Mouse (Mus musculus) G1E (cell line): ENCODE measurements around the gene Csad. TPM values are rescaled to one million over a fixed set of nuclear protein-coding genes. Genes with fewer than 3 reads are reported as not detected.

ENCODE experiments used
- ATAC-seq: 2 replicates; pipeline ENCODE4 v1.8.0; 2016; ENCODE audit warnings: mild to moderate bottlenecking; ENCODE audit not compliant: insufficient number of reproducible peaks, poor library complexity, low FRiP score, severe bottlenecking; ENCODE audit errors: extremely low read depth
- DNase-seq: peaks from one replicate; pipeline ENCODE4 v3.0.0; 2012; ENCODE audit warnings: low spot score
- H3K27me3 ChIP-seq: 2 replicates; pipeline ENCODE4 v1.6.1; 2012; ENCODE audit warnings: mild to moderate bottlenecking, low read length, inconsistent platforms; ENCODE audit not compliant: insufficient read depth
- H3K36me3 ChIP-seq: replicated peaks from 2 replicates; pipeline ENCODE3; 2012; ENCODE audit warnings: mild to moderate bottlenecking, inconsistent platforms
- H3K4me1 ChIP-seq: 2 replicates; pipeline ENCODE4 v1.6.1; 2012; ENCODE audit warnings: low read depth, low read length, inconsistent platforms, mixed read lengths; ENCODE audit not compliant: insufficient read depth
- H3K4me3 ChIP-seq: 2 replicates; pipeline ENCODE4 v1.5.1; 2012; ENCODE audit warnings: low read depth, mild to moderate bottlenecking, inconsistent platforms, low read length, moderate library complexity, mixed read lengths
- H3K9me3 ChIP-seq: replicated peaks from 2 replicates; pipeline ENCODE4 v1.6.1; 2012; ENCODE audit warnings: inconsistent platforms
- CTCF ChIP-seq: IDR thresholded peaks from 2 replicates; pipeline ENCODE4 v1.5.1; 2012; ENCODE audit warnings: low read depth, low read length, inconsistent platforms, mixed read lengths
- GATA1 ChIP-seq: IDR thresholded peaks from 2 replicates; pipeline ENCODE4 v1.6.1; 2012; ENCODE audit warnings: borderline replicate concordance, low read length, inconsistent platforms, mixed read lengths
- GATA2 ChIP-seq: IDR thresholded peaks from 2 replicates; pipeline ENCODE4 v1.6.1; 2012; ENCODE audit warnings: low read depth, low read length, inconsistent platforms, borderline replicate concordance
- POLR2AphosphoS5 ChIP-seq: IDR thresholded peaks from 2 replicates; pipeline ENCODE4 v1.6.1; 2012; ENCODE audit warnings: low read depth, low read length, inconsistent platforms; ENCODE audit not compliant: insufficient replicate concordance
- TAL1 ChIP-seq: conservative IDR thresholded peaks from 2 replicates; pipeline ENCODE4 v1.6.1; 2012; ENCODE audit warnings: low read depth, low read length, inconsistent platforms, mixed read lengths
- polyA plus RNA-seq: library from polyadenylated mRNA; stranded (reverse); fragments of >175 nt; gene quantifications from 2 replicates; pipeline ENCODE4 v1.2.3, GENCODE M21; 2012
- total RNA-seq, 2 experiments: library from RNA; stranded (forward) in 1 of 2; stranded (reverse) in 1 of 2; fragments of 200-1000 nt in 1 of 2; fragments of >200 nt in 1 of 2; fragmentation: Nextera tagmentation in 1 of 2; gene quantifications; 2 replicates each; pipeline ENCODE4 v1.2.3; 2014 to 2017

The Csad gene
- total and polyA plus RNA-seq, 3 experiments = 3.1 to 11.9 (median 4.2) TPM

DNA sequence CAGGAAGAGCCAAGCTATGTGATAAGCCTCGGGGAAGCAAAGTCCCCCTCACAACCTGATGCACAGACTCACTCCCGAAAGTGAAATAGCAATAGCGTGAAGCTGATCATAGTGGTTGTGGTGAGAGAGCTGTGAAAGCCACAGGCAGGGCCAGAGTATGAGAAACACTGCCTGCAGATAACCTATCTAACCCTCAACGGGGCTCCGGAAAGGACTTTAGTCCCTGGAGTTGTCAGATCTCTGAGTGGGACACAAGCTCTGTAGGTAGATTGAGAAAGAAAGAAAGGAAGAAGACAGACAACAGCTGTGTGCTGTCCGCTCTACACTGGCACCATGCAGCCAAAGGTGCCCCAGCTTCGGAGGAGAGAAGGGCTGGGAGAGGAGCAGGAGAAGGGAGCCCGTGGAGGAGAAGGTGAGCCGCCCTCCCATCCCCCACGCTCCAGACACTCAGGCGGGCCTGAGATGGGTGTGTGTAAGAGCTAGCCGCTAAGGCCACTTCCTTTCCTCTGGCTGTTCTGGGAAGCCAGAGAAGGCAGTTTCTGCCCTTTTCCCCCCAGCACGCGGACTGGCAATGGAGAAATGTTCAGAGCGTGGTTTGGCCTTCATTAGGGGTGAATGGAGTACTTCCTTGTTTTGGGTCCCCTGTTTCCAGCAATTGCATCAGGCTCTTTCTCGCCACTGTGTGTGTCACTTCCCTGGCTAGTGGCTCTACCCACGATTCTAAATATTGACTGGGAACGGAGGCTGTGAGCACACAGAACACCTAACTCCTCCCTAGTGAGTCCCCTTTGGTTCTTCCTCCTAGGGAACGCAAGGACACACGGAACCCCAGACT, 54.0 kb downstream of the Csad start, which contains the start of gene Soat2:
TSS of gene Soat2 (plus strand) at position 226 of the 835 bp plus-strand sequence.
- H3K9me3 ChIP-seq = no peaks in the 10 kb centered on the region
- peaks cover 54% of the 10 kb centered on the region for H3K4me1 ChIP-seq
- DNase-seq (peak; percentile 54), ATAC-seq (peak; percentile 58)
- H3K27me3 ChIP-seq = peaks cover 8% of the 10 kb centered on the region
- peak within 1 kb of the TSS; percentile 67 for H3K4me3 ChIP-seq
- H3K36me3 ChIP-seq = peaks cover 25% of the 10 kb centered on the region
- TF ChIP-seq TAL1 (no peak), CTCF (no peak), GATA1 (no peak), GATA2 (no peak), POLR2AphosphoS5 (no peak)

- H3K36me3 ChIP-seq = peaks cover 20% of the 10 kb centered on the region
- H3K4me1 ChIP-seq = peaks cover 59% of the 10 kb centered on the region
- H3K4me3 ChIP-seq = no peak overlapping the region
- DNase-seq (no peak), ATAC-seq (no peak)
- H3K27me3 ChIP-seq = peaks cover 17% of the 10 kb centered on the region
- TF ChIP-seq POLR2AphosphoS5 = no peak
- no peak for TF ChIP-seq CTCF
- TF ChIP-seq TAL1 = no peak
- TF ChIP-seq GATA2 = no peak
- TF ChIP-seq GATA1 = no peak
- no peaks in the 10 kb centered on the region for H3K9me3 ChIP-seq
Measured at GRCm38 (mm10) chr15:102149561-102149960, 55.0 kb downstream of the Csad start.

DNA sequence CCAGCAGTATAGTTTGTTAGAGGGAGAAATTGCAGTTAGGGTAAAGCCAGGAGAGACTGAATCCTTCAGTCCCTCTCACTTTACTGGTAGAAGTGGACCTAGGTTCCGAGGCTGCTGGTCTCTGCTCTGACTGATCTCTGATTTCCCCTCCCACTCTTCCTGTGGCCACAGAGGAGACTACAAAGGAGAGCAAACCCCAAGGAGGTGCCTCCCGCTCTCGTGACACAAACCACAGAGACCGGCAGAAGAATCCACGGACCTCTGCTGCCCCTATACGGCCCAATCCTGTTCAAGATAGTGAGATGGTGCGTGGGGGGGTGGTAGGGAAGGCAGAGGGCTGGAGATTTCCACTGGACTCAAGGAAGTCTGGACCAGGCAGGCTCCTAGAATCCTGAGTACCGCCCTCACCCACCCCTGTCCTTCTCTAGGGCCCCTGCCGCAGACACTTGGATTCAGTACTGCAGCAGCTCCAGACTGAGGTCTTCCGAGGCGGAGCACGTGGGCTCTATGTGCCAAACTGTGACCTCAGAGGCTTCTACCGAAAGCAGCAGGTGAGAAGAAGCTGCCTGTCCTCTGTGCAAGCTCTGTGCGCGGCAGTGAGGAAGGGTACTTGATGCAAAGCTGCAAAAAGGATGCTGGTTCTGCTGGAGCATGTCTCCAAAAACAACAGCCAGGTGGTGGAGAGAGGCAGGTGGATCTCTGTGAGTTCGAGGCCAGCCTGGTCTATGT, 56.7 kb downstream of the Csad start:
- H3K4me1 ChIP-seq = peaks cover 62% of the 10 kb centered on the region
- H3K9me3 ChIP-seq = no peaks in the 10 kb centered on the region
- DNase-seq (no peak), ATAC-seq (no peak)
- H3K27me3 ChIP-seq = peaks cover 35% of the 10 kb centered on the region
- peaks cover 3% of the 10 kb centered on the region for H3K36me3 ChIP-seq
- no peak overlapping the region for H3K4me3 ChIP-seq
- no peak for TF ChIP-seq POLR2AphosphoS5
- no peak for TF ChIP-seq CTCF
- no peak for TF ChIP-seq GATA1
- TF ChIP-seq TAL1 = no peak
- TF ChIP-seq GATA2 = no peak

DNA sequence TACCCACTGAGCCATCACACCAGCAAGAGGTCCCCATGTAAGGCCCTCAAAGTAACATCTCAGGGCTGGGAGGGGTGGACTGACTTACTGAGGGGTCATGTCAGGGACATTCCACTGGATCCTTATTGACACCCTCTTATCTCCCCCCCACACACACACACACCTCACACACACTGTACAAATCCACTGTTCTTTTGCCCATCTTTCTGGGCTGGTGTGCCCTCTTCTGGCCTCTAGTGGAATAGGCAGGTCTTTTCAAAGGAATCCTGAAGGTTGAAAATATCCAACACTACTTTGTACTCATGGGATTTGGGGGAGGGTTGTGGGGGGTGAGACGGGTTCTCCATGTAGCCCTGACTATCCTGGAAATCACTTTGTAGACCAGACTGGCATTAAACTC, 57.6 kb downstream of the Csad start:
- peak; percentile 34 for DNase-seq
- no peaks in the 10 kb centered on the region for H3K9me3 ChIP-seq
- no peak for ATAC-seq
- H3K27me3 ChIP-seq = peaks cover 44% of the 10 kb centered on the region
- H3K4me1 ChIP-seq = peaks cover 62% of the 10 kb centered on the region
- H3K4me3 ChIP-seq = no peak overlapping the region
- no peak for TF ChIP-seq TAL1
- peak; percentile 88 for TF ChIP-seq CTCF
- no peaks in the 10 kb centered on the region for H3K36me3 ChIP-seq

DNA sequence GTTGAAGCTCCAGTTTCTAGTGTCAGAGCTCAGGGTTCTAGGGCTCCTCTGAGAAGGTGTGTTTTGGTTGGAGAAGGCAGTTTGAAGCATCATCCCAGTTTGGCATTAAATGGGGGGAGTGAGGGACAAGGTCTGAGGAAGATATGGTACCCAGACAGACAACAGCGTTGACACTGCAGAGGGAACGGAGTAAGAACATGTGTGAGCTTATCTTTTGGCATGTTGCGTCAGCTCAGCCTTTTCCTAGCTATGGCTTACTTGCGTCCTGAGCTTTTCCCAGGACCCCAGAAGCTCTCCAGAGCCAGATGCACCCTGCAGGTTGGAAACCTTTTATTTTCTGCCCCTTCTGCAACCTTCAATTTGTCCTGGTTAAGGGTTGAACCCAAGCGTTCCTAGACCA, 58.4 kb downstream of the Csad start:
- no peaks in the 10 kb centered on the region for H3K9me3 ChIP-seq
- DNase-seq (no peak), ATAC-seq (no peak)
- H3K4me3 ChIP-seq = no peak overlapping the region
- H3K4me1 ChIP-seq = peaks cover 58% of the 10 kb centered on the region
- peaks cover 51% of the 10 kb centered on the region for H3K27me3 ChIP-seq
- no peak for TF ChIP-seq CTCF
- no peak for TF ChIP-seq TAL1
- H3K36me3 ChIP-seq = no peaks in the 10 kb centered on the region

DNA sequence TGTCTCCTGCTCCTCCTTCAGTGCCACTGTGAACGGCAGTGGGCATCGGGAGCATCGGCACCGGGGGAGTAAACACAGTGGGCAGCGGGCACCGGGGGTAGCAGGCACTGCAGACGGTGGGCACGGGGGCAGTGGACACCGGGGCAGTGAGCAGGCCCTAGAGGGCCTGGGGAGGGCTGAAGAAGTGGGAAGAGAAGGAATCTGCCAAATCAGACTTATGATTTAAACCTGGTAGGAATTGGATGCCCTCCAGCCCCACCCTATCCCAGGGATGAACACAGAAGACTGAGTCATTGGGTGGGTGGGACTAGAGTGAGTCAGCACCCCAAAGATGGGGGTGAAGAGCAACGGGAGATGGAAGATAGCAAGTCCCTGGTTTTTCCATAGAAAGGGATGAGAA, 59.2 kb downstream of the Csad start:
- peaks cover 51% of the 10 kb centered on the region for H3K27me3 ChIP-seq

More for the DNA sequence above, 59.2 kb downstream of the Csad start:
- Histone ChIP-seq H3K36me3 (no peaks in the 10 kb centered on the region), H3K4me1 (peaks cover 53% of the 10 kb centered on the region), H3K4me3 (no peak overlapping the region), H3K9me3 (no peaks in the 10 kb centered on the region)
- no peak for TF ChIP-seq GATA2
- TF ChIP-seq POLR2AphosphoS5 = no peak
- ATAC-seq = no peak
- DNase-seq = no peak
